Mouse (Mus musculus) erythroid progenitor cell, adult 5-6 weeks (primary cell): ENCODE results near the gene Rgs8. TPM values are rescaled to one million over a fixed set of nuclear protein-coding genes. Genes with fewer than 3 reads are reported as not detected.

Experiments used
- ATAC-seq: replicated peaks from 2 replicates; pipeline ENCODE4 v1.8.0; 2016; ENCODE audit warnings: moderate number of reproducible peaks, mild to moderate bottlenecking, moderate TSS enrichment, inconsistent platforms; ENCODE audit not compliant: poor library complexity, low FRiP score, severe bottlenecking
- total RNA-seq, 2 experiments: library from RNA; stranded (forward) in 1 of 2; stranded (reverse) in 1 of 2; fragments of 150-400 nt in 1 of 2; fragments of 186-747, 209-891 nt in 1 of 2; gene quantifications; 2 replicates each; pipeline versions ENCODE4 v1.2.3 to v1.2.4; 2015 to 2017; ENCODE audit warnings: low replicate concordance in 2 of 2

Rgs8 gene
- total RNA-seq, 2 experiments from 2014 or later, result not detected

DNA sequence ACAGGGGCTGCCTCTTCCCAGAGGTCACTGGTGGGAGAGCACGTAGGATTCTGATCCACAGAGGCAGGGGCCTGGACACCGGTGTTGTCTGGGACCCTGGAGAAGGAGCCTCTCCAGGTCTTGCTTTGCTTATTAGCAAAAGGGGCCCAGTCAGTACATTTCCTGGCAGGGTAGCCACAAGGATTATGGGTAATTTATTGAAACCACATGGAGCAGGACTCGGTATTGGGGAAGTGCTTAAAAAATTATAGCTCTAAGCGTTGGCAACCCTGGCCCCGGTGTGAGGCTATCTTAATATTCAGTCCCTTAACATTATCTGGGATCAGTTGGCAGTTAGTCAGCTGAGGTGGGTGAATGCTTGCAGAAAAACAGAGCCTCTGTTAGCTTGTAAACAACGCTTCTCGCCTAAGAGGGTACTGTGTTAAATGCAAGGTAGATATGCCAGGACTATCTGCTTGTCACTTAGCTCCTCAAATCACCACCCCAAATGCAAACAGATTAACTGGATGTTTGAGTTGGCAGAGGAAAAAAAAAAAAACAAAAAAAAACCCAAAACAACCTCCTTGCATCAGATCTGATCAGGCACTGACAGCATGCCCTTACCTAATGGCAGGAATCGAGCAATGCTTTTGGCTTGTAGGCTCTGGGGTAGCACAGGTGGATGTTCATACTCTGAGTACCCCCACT lies 49.5 kb downstream of the Rgs8 start:
- ATAC-seq, result no peak

DNA sequence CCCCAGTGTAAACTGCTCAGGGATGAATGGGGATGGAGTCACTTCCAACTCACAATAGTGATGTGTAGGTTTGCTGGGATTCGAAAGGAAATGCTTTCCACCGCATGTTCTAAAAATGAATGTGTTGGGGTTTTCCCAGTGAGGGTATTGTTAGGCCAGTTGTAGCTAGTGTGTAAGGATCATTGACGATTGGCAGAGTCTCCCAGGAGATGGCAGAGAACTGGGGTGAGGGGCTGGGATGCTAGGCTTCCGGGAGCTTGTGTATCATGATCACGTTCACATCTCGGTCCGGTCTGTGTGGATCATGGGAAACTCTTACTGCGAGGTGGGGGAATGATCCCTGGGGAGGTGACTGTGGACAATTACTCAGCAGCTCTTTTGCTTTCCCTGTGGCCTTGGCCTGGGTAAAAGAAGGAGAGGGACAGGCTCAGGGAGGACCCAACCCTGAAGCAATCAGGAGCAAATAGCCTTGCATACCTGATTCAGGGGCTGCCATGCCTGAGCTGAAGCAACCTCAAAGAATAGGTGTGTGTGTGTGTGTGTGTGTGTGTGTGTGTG lies 50.1 kb downstream of the Rgs8 start:
- ATAC-seq, result no peak

DNA sequence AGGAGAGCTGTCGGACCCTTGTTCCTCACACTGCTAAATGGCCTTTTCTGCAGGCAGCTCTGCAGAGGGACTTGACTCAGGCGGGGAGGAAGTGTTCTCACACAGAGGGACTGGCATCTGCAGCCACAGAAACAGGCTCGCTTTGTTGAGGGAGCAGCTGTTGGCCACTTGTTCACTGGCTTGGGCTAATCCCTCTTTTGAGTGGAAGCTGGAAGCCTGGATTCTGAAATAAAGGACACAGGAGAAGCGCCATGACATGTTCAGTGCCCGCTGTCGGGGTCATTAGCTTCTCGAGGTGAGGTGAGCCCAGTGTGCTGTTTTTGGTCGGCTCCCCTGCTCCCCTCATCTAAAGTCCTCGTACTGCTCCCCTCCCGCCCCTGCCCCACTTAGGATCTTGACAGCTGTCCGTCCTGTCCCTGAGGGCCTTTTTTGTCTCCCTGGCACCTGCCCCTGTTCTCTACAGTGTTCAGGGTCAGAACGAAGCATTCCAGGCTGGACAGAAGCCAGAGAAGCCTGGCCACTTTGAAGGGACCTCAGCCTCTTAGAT lies 50.7 kb downstream of the Rgs8 start:
- ATAC-seq, result no peak

DNA sequence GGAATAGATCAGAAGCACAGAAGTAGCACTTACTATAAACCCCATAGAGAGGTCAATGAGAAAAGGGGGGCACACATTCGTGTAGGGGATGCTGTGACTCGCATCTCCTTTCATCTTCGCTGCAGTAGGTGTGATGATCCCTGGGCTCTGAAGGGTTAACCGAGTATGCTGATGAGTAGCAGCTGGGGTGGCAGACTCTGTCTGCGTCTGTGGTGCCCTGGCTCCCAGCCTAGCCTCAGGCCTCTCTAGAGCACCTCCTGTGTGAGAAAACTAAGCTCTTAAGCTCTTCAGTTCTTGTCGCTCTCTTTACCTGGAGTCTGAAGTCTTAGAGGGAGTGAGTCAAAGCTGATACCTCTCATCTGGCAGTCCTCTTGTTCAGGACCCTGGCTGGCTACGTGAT lies 51.3 kb downstream of the Rgs8 start:
- no peak for ATAC-seq

DNA sequence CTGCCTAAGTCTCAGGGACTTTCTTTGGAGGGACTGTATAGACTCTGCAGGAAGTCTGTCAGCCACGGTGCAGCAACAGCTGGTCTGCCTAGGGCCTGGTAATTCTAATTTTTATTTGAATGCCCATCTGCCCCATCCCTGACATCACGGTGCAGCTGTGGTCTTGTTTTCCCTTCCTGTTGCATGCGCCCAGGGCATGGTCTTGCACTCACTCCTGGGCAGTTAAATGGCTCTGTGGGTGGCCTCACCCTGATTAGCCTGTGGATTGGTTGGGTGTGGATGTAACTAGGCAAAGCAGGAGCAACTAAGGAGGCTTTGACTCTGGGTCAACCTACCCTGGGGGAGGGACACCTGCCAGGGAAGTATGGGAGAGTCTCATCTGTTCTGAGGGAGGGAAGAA lies 52.2 kb downstream of the Rgs8 start:
- ATAC-seq, result no peak

DNA sequence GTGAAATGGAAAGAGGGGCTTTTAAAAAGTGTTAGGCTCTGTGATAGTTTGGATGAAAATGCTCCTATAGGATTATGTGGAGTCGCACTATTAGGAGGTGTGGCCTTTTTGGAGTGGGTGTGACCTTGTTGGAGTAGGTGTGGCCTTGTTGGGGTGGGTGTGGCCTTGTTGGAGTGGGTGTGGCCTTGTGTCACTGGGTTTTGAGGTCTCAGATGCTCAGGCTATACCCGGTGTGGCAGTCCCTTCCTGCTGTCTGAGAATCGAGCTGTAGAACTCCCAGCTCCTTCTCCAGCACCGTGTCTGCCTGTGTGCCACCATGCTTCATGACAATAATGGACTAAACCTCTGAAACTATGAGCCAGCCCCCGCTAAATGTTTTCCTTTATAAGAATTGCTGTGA lies 55.8 kb downstream of the Rgs8 start:
- ATAC-seq, result no peak

DNA sequence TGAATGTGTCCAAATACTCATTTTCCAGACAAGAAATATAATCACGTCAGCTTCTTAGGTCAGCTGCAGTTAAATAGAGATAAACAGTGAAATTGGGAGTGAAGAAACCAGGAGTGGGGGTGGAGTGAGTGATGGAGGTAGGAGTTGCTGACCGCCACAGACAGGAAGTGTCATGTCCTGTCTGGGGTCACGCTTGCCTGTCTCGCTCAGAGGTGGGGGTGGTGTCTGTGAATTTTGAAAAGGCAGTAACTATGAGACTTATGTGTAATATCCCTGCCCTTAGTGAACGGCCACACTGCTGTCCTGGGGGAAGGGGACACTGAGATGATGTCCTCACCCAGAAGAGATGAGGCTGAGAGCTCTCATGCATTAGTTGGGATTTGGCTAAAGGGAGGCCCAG lies 56.6 kb downstream of the Rgs8 start:
- ATAC-seq, result no peak

DNA sequence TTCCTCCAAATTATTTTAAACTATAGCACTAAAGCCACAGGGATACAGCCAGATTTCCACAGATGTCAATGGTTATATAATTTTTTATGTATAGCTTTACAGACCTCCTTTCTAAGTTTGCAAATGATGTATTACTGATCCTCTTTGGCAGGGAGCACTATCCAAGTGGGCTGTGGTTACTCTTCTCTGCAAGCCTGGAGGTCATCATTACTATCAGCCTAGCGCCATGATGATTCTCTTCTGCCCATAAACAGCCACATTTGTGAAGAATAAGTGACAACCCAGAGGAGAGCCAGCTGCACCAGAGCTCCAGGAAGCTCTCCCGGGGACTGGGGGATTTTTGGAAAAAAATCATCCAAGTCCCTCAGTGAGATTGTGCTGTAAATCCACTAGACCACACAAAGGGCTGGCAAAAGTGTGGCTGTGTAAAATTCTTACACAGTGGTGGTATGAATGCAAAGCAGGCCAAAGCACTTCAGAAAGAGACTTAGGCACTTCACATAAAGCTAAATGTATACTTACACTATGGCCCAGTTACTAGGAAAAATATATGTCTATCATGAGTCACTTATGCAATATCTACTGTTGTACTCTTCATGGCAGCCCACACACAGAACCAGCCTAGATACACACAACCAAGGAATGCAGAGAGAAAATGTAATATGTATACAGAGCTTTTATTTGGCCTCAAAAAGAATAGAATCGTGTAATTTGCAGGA lies 58.9 kb downstream of the Rgs8 start:
- ATAC-seq, result no peak

DNA sequence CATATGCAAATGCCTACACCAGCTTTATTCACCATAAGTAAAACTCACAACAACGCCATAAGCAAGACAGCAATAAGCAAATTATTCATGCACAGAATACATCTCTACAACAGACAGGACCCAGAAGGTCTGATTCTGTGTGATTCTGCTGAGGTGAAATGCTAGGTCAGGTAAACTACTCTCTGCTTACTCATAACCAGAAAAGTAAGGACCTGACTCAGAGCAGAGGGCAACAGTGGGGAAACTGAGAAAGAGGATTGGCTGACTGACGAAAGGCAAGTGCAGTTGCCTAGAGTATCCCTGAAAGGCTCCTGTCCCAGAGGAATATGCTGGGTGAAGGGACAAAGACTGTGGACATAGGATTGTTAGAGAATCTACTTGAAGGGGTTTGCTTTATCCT lies 59.8 kb downstream of the Rgs8 start:
- ATAC-seq, result no peak

DNA sequence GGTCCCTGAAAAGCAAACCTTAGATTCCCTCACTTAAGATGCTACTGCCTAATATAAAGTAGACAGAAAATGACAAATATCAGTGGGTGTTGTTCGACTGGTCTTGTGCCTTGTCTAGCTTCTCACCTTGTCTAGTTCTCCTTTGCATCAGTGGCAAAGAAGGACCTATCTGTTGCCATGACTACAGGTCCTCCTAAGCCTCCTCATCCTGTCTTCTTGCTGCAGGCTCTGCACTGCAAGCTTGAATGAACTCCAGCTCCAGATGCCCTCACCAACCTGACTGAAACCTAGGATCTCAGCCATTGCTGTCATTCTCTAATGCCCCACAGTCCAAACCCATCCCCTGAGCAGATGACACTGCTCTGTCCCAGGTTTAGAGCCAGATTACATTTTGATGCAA lies 65.2 kb downstream of the Rgs8 start:
- no peak for ATAC-seq

DNA sequence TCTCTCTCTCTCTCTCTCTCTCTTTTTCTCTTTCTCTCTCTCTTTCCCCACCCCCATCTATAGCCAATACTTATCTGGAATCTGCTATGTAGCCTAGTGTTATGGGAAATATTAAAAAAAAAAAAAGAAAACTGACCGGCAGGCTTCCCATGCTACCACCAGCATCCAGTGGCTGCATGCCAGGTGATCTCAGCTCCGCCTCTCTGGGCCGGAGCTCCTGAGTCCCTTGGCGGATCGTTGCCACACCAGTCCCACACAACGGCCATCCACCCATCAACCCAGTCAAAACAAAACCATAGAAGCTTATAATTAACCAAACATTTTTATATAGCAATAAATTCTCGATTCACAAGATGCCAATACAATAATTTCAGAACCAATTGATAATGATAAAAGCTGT lies 68.1 kb downstream of the Rgs8 start:
- ATAC-seq, result no peak

DNA sequence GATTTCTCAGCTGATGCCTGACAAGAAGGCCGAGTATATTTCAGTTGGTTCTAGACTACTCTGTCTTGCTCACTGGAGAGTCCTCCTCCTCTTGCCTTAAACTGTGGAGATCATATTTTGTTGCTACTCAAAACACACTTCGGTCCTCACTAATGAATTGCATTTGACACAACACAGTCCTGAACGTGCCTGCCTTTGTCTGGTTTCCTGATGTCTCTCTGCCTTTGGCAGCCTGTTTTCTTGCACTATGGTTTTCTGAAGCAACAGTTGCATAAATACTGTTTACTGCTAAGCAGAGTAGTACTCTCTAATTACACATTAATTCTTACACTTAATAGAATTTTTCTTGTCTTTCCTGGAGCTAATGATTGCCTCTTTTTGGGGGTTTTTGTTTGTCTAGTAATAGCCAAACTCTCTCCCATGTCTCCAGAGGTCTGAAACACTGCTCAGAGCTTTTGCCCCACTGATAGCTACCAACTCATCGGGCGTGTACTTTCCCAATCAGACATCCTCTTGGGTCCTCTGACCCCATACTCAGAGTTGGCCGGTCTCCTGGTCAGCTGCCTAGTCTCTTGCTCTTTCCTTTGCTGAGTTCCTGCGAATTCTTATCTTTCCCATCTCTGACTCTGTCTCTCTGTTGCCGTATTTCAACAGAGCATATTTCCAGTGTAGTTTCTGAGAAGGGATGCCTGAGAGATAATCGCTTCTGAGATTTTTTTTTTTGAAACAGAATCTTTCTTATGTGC lies 68.9 kb downstream of the Rgs8 start:
- no peak for ATAC-seq

DNA sequence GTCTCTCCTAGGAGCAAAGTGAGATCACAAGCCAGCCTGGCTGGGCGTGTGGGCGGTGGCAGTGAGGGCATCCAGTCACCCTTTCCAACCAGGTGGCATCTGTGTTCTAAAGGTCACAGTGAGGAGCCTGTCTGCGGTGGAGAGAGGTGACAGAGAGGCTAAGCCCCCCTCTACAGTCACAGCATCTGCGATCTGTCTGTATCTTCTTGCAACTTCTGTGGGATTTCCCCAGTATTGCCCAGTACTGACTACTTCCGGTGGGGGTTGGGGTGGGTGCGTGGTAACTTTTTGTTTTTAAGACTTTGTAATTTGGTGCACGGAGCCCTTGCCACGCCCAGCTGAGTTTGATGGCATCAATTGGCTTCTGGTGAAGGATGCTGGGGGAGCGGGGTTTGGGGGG lies 70.6 kb downstream of the Rgs8 start:
- no peak for ATAC-seq

DNA sequence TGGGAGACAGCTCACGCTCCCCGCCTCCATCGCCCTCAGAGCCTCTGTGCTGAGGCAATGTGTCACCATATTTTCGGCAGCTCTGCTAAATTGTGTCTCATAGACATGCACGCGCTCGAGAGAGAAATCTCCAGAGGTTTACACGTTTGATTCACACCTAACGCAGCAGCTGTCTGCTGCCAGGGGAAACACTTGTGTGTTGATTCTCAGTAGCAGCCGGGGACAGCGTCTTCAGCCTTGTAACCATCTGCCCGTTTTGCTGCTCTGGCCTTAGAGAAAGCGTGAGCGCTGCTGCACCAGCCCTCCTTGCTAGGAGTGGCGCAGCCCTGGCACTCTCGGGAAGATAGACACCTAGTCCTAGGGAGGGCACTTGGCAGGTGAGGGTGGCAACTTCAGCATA lies 73.8 kb downstream of the Rgs8 start:
- no peak for ATAC-seq

DNA sequence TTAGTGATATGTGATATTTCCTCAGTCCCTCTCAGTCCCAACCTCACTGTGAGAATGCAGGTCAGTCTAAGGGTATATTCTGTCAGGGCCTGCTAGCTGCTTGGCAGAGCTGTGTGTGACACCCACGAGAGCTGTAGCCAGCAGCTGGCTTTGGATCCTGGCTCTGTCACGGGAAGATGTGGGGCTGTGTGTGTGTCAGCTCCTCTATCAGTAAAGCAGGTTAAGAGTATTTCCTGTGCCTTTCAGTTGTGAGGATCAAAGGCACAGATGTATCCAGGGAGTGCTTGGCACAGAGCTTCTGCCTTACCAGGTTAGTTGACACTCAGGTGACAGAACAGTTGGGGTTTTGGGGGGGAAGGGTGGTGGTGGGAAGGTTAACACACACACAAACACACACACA lies 77.0 kb downstream of the Rgs8 start:
- no peak for ATAC-seq

DNA sequence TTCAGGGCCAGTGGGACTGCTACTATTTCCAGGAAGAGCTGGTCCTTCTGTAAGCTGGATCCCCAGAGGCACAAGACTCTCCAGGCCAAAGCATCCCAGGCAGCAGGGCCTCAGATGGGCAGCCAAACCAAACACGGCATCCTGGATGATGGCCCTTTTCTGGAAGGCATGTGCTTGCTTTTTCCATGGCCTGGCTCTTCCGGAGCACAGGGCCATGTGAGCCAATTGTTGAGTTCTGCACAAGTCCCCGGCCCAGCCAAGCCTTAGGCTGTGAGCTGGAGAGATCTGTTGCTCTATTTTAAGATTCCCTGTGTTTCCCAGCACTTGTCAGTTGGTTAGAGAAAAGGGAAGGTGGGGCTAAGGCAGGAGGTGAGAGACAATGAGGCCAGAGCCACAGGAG lies 77.8 kb downstream of the Rgs8 start:
- ATAC-seq, result no peak

DNA sequence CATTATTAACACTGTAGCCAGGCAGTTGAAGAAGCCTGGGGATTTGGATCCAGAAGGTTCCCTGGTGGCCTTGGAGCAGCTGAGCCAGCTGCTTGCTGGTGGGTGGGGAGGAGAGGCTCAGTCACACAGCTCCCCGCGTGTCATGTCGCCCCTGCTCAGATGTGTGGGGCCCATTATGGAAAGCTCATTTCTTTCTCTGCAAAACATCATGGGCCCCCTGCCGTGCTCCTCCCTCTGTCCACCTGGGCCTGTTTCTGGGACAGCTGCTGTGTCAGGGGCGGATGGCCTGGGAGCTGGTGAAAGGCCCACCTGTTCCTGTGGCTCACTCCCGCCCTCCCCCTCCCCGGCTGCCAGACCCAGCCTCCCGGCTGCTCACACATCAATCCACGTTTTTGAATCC lies 80.4 kb downstream of the Rgs8 start:
- no peak for ATAC-seq

DNA sequence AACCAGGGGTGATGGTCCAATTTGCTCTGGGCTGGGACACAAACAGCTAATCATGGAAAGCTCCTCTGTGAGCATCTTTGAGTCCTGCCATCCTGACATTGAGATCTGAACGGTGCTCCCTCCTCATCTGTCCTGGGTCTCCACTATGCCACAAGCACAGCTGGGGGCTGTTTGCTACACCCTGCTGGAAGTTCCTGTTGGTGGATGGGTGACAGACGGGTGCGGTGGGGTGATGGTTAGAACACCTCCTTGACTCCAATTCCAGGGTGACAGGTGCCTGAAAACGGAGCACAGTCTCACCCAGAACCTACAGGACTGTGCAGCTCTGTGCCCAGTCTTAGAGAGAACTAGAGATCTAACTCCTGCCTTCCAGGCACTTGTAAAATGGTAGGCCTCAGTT lies 82.0 kb downstream of the Rgs8 start:
- ATAC-seq, result no peak

DNA sequence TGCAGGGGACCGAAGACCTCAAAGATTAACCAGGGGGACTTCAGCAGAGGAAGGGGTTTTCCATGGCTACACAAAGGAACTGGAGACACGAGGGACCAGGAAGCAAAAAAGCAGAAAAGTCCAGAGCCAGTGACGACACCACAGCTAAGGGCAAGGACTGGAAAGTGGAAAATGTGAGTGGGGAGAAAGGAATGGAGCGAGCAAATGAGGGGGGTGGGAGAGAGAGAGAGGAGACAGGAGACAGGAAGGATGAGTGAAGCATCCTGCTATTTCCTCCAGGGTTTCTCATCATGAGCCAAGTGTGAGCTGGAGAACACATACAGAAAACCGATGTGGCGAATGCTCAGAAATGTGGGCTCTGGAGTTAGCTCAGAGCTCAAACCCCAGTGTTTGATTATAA lies 83.3 kb downstream of the Rgs8 start:
- no peak for ATAC-seq
